Mouse (Mus musculus) forebrain, embryonic 10.5 days (tissue): ENCODE results near the gene Maml3. TPM values are rescaled to one million over a fixed set of nuclear protein-coding genes. Genes with fewer than 3 reads are reported as not detected.

Experiments used
- DNase-seq: peaks from one replicate; pipeline ENCODE4 v3.0.0-alpha.2; 2017; ENCODE audit warnings: low spot score; ENCODE audit errors: extremely low spot score
- H3K27ac ChIP-seq: fragments of 300-500 bp; sonication (generic); 2 replicates; pipeline ENCODE4 v1.5.1; 2016; ENCODE audit warnings: mild to moderate bottlenecking
- H3K27me3 ChIP-seq: fragments of 300-500 bp; sonication (generic); 2 replicates; pipeline ENCODE4 v1.6.1; 2016; ENCODE audit warnings: mild to moderate bottlenecking; ENCODE audit not compliant: poor library complexity, severe bottlenecking
- H3K36me3 ChIP-seq: fragments of 300-500 bp; sonication (generic); replicated peaks from 2 replicates; pipeline ENCODE4 v1.6.1; 2016; ENCODE audit warnings: mild to moderate bottlenecking, moderate library complexity
- H3K4me1 ChIP-seq: fragments of 300-500 bp; sonication (generic); 2 replicates; pipeline ENCODE4 v1.6.1; 2016
- H3K4me3 ChIP-seq: fragments of 300-500 bp; sonication (generic); 2 replicates; pipeline ENCODE4 v1.5.1; 2016; ENCODE audit warnings: mild to moderate bottlenecking, moderate library complexity
- H3K9me3 ChIP-seq: fragments of 300-500 bp; sonication (generic); 2 replicates; pipeline ENCODE4 v1.6.1; 2016; ENCODE audit warnings: mild to moderate bottlenecking, moderate library complexity
- WGBS: fragments of 180-500 bp; shearing (Covaris S2); methylation state at CpG from one replicate; pipeline ENCODE4 v1.1.7; 2016; 5-methylcytosine and 5-hydroxymethylcytosine counted together
- polyA plus RNA-seq: library from polyadenylated mRNA; unstranded; fragments of >200 nt; fragmentation: Nextera tagmentation; extraction: Ambion mirVana; gene quantifications from 2 replicates; pipeline ENCODE4 v1.2.1, GENCODE M21; 2016

The Maml3 gene
- polyA plus RNA-seq, 1 experiment from 2014 or later: 5.6 TPM

- H3K9me3 ChIP-seq: peaks cover 11% of the 10 kb centered on the region; the same call in 1 of the 2 replicates
Measured at GRCm38 (mm10) chr3:52051801-52052200, 53.1 kb downstream of the Maml3 start.

DNA sequence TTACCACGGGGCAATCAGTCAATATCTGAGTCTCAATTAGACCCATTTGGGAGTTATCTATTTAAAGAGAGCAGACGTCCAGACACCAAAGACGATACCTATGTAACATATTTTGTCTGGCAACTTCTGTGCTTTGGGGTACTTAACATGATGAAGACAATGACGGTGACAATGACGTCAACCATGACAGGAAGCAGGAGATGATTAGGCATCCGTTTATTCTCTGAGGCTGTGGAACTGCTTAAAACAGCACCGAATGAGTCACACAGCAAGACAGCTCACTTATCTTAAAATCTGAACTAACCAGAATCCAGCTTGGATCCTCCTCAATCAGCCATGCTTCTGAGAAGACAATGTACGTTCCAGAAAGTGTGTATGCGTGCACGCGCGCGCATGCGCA is 56.8 kb downstream of the Maml3 start:
- H3K27ac ChIP-seq: peak overlapping the region; percentile 94; the same call in 1 of the 2 replicates
- WGBS: 93% methylated on average over 14 of the region's 14 CpGs
- peaks cover 62% of the 10 kb centered on the region for H3K4me1 ChIP-seq
- no peaks in the 10 kb centered on the region for H3K27me3 ChIP-seq
- no peak overlapping the region for H3K4me3 ChIP-seq
- H3K9me3 ChIP-seq: peaks cover 11% of the 10 kb centered on the region; the same call in 1 of the 2 replicates
- peaks cover 11% of the 10 kb centered on the region for H3K36me3 ChIP-seq
- DNase-seq: no peak

More at GRCm38 (mm10) chr3:52051801-52052200, 53.1 kb downstream of the Maml3 start:
- WGBS: 67% methylated on average over 2 of the region's 2 CpGs
- Histone ChIP-seq H3K27ac (no peak overlapping the region), H3K4me3 (no peak overlapping the region), H3K36me3 (peaks cover 11% of the 10 kb centered on the region), H3K27me3 (no peaks in the 10 kb centered on the region), H3K4me1 (peaks cover 41% of the 10 kb centered on the region)
- DNase-seq: no peak

- Histone ChIP-seq H3K36me3 (peaks cover 11% of the 10 kb centered on the region), H3K27ac (peak overlapping the region; percentile 94), H3K9me3 (peaks cover 11% of the 10 kb centered on the region; the same call in 1 of the 2 replicates), H3K4me3 (peak overlapping the region; percentile 48; the same call in 1 of the 2 replicates), H3K27me3 (no peaks in the 10 kb centered on the region), H3K4me1 (peaks cover 64% of the 10 kb centered on the region)
- no peak for DNase-seq
- 78% methylated on average over 8 of the region's 8 CpGs for WGBS
Measured at GRCm38 (mm10) chr3:52047537-52047936, 57.3 kb downstream of the Maml3 start.

DNA sequence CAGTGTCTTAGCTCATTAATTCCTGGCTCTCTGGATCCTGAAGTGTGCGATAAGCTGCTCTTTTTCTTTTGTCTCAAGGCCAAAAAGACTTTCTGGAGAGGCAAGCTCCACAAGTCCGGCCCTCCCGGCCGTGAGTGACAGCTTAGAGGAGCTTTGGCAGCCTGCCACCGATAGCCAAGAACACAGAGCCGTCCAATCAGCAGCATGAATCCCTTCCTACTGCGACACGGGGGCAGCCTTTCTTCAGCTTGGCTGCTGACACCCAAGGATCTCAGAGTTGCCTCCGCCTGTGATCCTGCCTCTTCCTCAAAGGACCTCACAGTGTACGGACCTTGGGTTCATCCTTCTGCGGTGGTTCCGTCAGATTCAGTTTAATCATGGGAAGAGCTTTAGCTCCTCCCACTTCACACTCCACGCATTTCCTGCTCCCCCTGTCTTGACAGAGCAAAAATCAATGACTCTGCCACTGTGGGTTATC is 57.9 kb downstream of the Maml3 start:
- Histone ChIP-seq H3K4me1 (peaks cover 66% of the 10 kb centered on the region), H3K27ac (peak overlapping the region; percentile 94), H3K27me3 (no peaks in the 10 kb centered on the region), H3K4me3 (peak overlapping the region; percentile 48), H3K9me3 (peaks cover 11% of the 10 kb centered on the region; the same call in 1 of the 2 replicates), H3K36me3 (peaks cover 11% of the 10 kb centered on the region)
- DNase-seq: peak; percentile 91
- WGBS: 1% methylated on average over 13 of the region's 13 CpGs

DNA sequence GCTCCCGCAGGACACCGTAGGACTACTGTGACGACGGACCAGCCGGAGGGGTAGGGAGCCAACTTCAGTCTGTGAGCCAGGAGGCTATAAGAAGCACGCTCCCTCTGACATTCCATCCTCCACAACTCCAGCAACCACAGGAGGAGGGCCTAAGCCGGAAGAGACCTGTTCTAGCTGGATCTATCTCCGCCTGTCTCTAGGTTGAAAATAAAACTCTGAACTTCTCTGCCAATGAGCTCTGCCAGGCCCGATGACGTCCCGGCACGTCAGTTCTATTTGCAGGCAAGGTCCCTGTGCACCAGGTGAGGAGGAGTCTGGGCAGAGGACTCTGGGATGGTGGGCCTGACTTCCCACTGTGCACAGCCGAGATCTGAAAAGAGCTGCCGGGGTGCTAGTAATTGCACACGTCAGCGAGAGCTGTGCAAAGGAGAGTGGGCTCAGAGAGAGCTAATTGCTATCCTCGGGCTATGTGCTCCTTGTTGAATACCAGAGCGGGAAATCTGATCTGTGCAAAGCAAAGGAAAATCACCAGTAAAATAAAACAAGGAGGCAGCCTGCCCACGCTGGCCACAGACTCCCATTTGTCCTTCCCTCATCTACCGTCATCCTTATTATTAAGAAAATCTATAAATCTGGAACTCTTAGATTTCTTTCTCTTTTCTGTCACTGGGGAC is 58.7 kb downstream of the Maml3 start:
- Histone ChIP-seq H3K4me3 (peak overlapping the region; percentile 48), H3K9me3 (peaks cover 4% of the 10 kb centered on the region; the same call in 1 of the 2 replicates), H3K27me3 (no peaks in the 10 kb centered on the region), H3K27ac (peak overlapping the region; percentile 94), H3K4me1 (peaks cover 72% of the 10 kb centered on the region), H3K36me3 (peaks cover 4% of the 10 kb centered on the region; the same call in 1 of the 2 replicates)
- DNase-seq: peak; percentile 89
- 2% methylated on average over 20 of the region's 20 CpGs for WGBS

GRCm38 (mm10) chr3:52045221-52045641 is 59.6 kb downstream of the Maml3 start:
- no peaks in the 10 kb centered on the region for H3K36me3 ChIP-seq
- H3K27ac ChIP-seq: peak overlapping the region; percentile 94
- no peaks in the 10 kb centered on the region for H3K9me3 ChIP-seq
- 2% methylated on average over 6 of the region's 6 CpGs for WGBS
- peak; percentile 59 for DNase-seq
- H3K4me3 ChIP-seq: peak overlapping the region; percentile 48
- H3K27me3 ChIP-seq: no peaks in the 10 kb centered on the region
- H3K4me1 ChIP-seq: peaks cover 82% of the 10 kb centered on the region

GRCm38 (mm10) chr3:52044651-52045050 is 60.2 kb downstream of the Maml3 start:
- no peaks in the 10 kb centered on the region for H3K36me3 ChIP-seq
- H3K4me1 ChIP-seq: peaks cover 83% of the 10 kb centered on the region
- DNase-seq: peak; percentile 83
- H3K9me3 ChIP-seq: no peaks in the 10 kb centered on the region
- peak overlapping the region; percentile 48 for H3K4me3 ChIP-seq
- H3K27me3 ChIP-seq: no peaks in the 10 kb centered on the region
- WGBS: under 1% methylated on average over 14 of the region's 14 CpGs
- H3K27ac ChIP-seq: peak overlapping the region; percentile 94

GRCm38 (mm10) chr3:52043847-52044246 is 61.0 kb downstream of the Maml3 start:
- H3K4me1 ChIP-seq: peaks cover 80% of the 10 kb centered on the region
- 0 out of 2 replicates have a peak, but pooled peaks cover under 1% of the 10 kb centered on the region for H3K36me3 ChIP-seq
- H3K9me3 ChIP-seq: no peaks in the 10 kb centered on the region
- 49% methylated on average over 4 of the region's 4 CpGs for WGBS
- DNase-seq: no peak
- peak overlapping the region; percentile 94 for H3K27ac ChIP-seq
- no peaks in the 10 kb centered on the region for H3K27me3 ChIP-seq
- H3K4me3 ChIP-seq: peak overlapping the region; percentile 48; the same call in 1 of the 2 replicates

GRCm38 (mm10) chr3:52042680-52043079 is 62.2 kb downstream of the Maml3 start:
- peaks cover 84% of the 10 kb centered on the region for H3K4me1 ChIP-seq
- WGBS: 89% methylated on average over 3 of the region's 3 CpGs
- H3K27me3 ChIP-seq: no peaks in the 10 kb centered on the region
- no peaks in the 10 kb centered on the region for H3K9me3 ChIP-seq
- H3K4me3 ChIP-seq: no peak overlapping the region
- no peak for DNase-seq
- H3K36me3 ChIP-seq: 0 out of 2 replicates have a peak, but pooled peaks cover 2% of the 10 kb centered on the region
- H3K27ac ChIP-seq: no peak overlapping the region

DNA sequence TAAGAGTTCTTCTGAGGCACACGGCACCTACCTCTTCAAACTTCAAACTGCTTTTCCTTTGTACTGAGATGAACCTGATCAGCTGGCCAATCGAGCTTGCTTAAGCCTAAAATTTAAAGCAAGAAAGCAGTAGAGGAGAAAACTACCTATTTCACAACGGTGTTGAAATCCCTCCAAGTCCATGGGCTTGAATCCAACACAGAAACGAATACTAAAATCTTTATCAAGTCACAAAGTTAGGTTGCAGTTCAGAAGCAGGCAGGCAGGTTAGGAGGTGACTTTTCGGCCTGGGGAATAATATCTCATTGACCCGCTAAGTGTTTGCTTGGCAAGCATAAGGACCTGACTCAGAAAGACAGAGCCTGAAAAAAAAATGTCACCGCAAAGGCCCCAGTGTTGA is 64.9 kb downstream of the Maml3 start:
- 91% methylated on average over 7 of the region's 7 CpGs for WGBS
- H3K9me3 ChIP-seq: no peaks in the 10 kb centered on the region
- H3K4me1 ChIP-seq: peaks cover 84% of the 10 kb centered on the region
- no peaks in the 10 kb centered on the region for H3K27me3 ChIP-seq
- DNase-seq: no peak
- H3K4me3 ChIP-seq: no peak overlapping the region
- H3K36me3 ChIP-seq: 0 out of 2 replicates have a peak, but pooled peaks cover 2% of the 10 kb centered on the region
- H3K27ac ChIP-seq: no peak overlapping the region

DNA sequence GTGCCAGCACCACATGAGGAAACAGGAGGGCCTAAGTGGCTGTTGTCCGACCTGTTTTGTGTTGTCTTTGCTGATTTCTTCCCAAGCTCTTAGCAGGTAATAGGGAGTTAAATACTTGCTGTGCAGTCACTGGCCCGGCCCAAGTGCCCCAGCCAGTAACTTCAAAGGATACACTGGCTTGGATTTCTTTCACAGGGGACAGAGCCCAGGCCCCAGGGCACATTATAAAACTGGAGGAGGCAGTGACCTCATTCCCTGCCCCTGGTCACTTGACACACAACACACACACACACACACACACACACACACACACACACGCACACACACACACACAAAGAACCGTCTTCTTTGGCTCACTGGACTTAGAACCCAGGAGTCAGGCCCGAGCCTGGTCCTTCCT is 67.6 kb downstream of the Maml3 start:
- H3K9me3 ChIP-seq: no peaks in the 10 kb centered on the region
- peak overlapping the region; percentile 41; the same call in 1 of the 2 replicates for H3K27ac ChIP-seq
- no peak for DNase-seq
- WGBS: 49% methylated on average over 5 of the region's 5 CpGs
- H3K4me1 ChIP-seq: peaks cover 79% of the 10 kb centered on the region
- no peaks in the 10 kb centered on the region for H3K27me3 ChIP-seq
- H3K4me3 ChIP-seq: no peak overlapping the region
- 0 out of 2 replicates have a peak, but pooled peaks cover 2% of the 10 kb centered on the region for H3K36me3 ChIP-seq

DNA sequence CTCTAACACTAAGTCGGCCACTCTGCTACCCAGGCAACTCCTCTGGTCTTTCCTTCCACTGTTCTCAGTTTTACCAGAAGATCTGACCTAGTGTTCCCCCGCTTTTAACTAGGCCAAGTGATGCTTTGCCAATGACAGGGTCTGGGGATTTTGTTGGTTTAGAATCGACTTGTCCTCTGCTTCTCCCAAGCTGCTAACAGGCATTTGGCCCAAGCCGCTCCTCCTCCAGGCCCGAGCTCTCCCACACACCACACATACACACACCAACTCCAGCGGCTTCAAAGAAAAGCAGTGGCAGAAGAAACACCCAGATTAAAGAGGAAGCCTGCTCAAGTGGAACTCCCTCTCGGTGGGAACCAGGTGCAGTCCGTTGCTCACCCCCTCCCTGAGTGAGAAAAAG is 69.5 kb downstream of the Maml3 start:
- WGBS: 41% methylated on average over 8 of the region's 8 CpGs
- H3K27me3 ChIP-seq: no peaks in the 10 kb centered on the region
- peaks cover 67% of the 10 kb centered on the region for H3K4me1 ChIP-seq
- H3K4me3 ChIP-seq: no peak overlapping the region
- H3K27ac ChIP-seq: peak overlapping the region; percentile 65
- H3K9me3 ChIP-seq: no peaks in the 10 kb centered on the region
- no peak for DNase-seq
- 0 out of 2 replicates have a peak, but pooled peaks cover 2% of the 10 kb centered on the region for H3K36me3 ChIP-seq
